Mouse (Mus musculus) myocyte (in vitro differentiated cells): ENCODE measurements around the gene Pkd1l2. TPM values are rescaled to one million over a fixed set of nuclear protein-coding genes. Genes with fewer than 3 reads are reported as not detected.

Source experiments
- H3K27me3 ChIP-seq: one replicate; pipeline ENCODE4 v1.6.1; 2011; ENCODE audit not compliant: control insufficient read depth, insufficient read depth, insufficient read length
- H3K36me3 ChIP-seq: one replicate; pipeline ENCODE4 v1.6.1; 2011; ENCODE audit not compliant: control insufficient read depth, insufficient read depth
- H3K4me2 ChIP-seq: one replicate; pipeline ENCODE4 v1.6.1; 2011; ENCODE audit warnings: low read depth, control low read depth
- H3K4me3 ChIP-seq: one replicate; pipeline ENCODE4 v1.5.1; 2011; ENCODE audit warnings: mild to moderate bottlenecking, control low read depth, moderate library complexity
- H3K79me2 ChIP-seq: one replicate; pipeline ENCODE4 v1.6.1; 2011; ENCODE audit not compliant: control insufficient read depth, insufficient read depth
- H3ac ChIP-seq: one replicate; pipeline ENCODE4 v1.6.1; 2011; ENCODE audit not compliant: control insufficient read depth, insufficient read length
- CEBPB ChIP-seq: IDR thresholded peaks from 2 replicates; pipeline ENCODE4 v1.6.1; 2011; ENCODE audit warnings: mild to moderate bottlenecking, moderate library complexity; ENCODE audit not compliant: poor library complexity, insufficient read depth, severe bottlenecking
- E2F4 ChIP-seq: IDR thresholded peaks from one replicate; pipeline ENCODE4 v1.6.1; 2011; ENCODE audit warnings: mild to moderate bottlenecking, control low read depth, moderate library complexity; ENCODE audit not compliant: insufficient read depth
- MAX ChIP-seq: IDR thresholded peaks from one replicate; pipeline ENCODE4 v1.6.1; 2011; ENCODE audit warnings: low read depth, mild to moderate bottlenecking, control low read depth
- MYOD1 ChIP-seq, 3 experiments: IDR thresholded peaks; one replicate each; pipeline ENCODE4 v1.6.1; 2011; ENCODE audit warnings: control low read depth in 2 of 3, low read depth in 2 of 3, mild to moderate bottlenecking in 2 of 3, moderate library complexity in 1 of 3; ENCODE audit not compliant: insufficient read length in 2 of 3, control insufficient read depth in 1 of 3
- MYOG ChIP-seq, 3 experiments: IDR thresholded peaks; one replicate each; pipeline ENCODE4 v1.6.1; 2011; ENCODE audit warnings: control low read depth in 2 of 3, low read depth in 2 of 3, mild to moderate bottlenecking in 2 of 3; ENCODE audit not compliant: insufficient read length in 2 of 3, control insufficient read depth in 1 of 3, insufficient read depth in 1 of 3
- POLR2A ChIP-seq: IDR thresholded peaks from one replicate; pipeline ENCODE4 v1.6.1; 2011; ENCODE audit warnings: low read depth, mild to moderate bottlenecking, control low read depth, moderate library complexity; ENCODE audit not compliant: insufficient read length
- POLR2AphosphoS2 ChIP-seq: IDR thresholded peaks from one replicate; pipeline ENCODE4 v1.6.1; 2011; ENCODE audit warnings: low read depth, control low read depth; ENCODE audit not compliant: insufficient read length
- REST ChIP-seq: IDR thresholded peaks from one replicate; pipeline ENCODE4 v1.6.1; 2011; ENCODE audit warnings: mild to moderate bottlenecking, control low read depth, moderate library complexity; ENCODE audit not compliant: insufficient read depth, insufficient read length
- SRF ChIP-seq: IDR thresholded peaks from one replicate; pipeline ENCODE4 v1.6.1; 2011; ENCODE audit warnings: low read depth; ENCODE audit not compliant: control insufficient read depth, insufficient read length
- TCF12 ChIP-seq: IDR thresholded peaks from one replicate; pipeline ENCODE4 v1.6.1; 2011; ENCODE audit warnings: mild to moderate bottlenecking, control low read depth; ENCODE audit not compliant: poor library complexity, insufficient read depth, severe bottlenecking
- TCF3 ChIP-seq: IDR thresholded peaks from one replicate; pipeline ENCODE4 v1.6.1; 2011; ENCODE audit warnings: low read depth, control low read depth; ENCODE audit not compliant: insufficient read length
- USF1 ChIP-seq: IDR thresholded peaks from one replicate; pipeline ENCODE4 v1.6.1; 2011; ENCODE audit warnings: low read depth, mild to moderate bottlenecking, control low read depth, moderate library complexity
- polyA plus RNA-seq: library from polyadenylated mRNA; unstranded; fragments of >200 nt; fragmentation: generic; extraction: Trizol; gene quantifications from one replicate; pipeline ENCODE4 v1.2.1, GENCODE M21; 2012; ENCODE audit warnings: missing spikeins

The Pkd1l2 gene
- polyA plus RNA-seq, 1 experiment: 0.01 TPM

- Histone ChIP-seq H3K36me3 (peaks cover 8% of the 10 kb centered on the region), H3K79me2 (peaks cover 20% of the 10 kb centered on the region), H3K27me3 (no peaks in the 10 kb centered on the region), H3ac (no peak overlapping the region), H3K4me3 (no peak overlapping the region), H3K4me2 (no peak overlapping the region)
- TF ChIP-seq POLR2A (no peak), MYOG (IDR thresholded peaks at IDR 0.05; ENCODE audit: control insufficient read depth in 1 of 3, insufficient read depth in 1 of 3, insufficient read length in 2 of 3, low read depth in 2 of 3) (no peak)
Measured at GRCm38 (mm10) chr8:116991241-116991640, 91.0 kb downstream of the Pkd1l2 start.

GRCm38 (mm10) chr8:116989842-116990241, 92.4 kb downstream of the Pkd1l2 start:
- no peak overlapping the region for H3K4me2 ChIP-seq
- H3K27me3 ChIP-seq: no peaks in the 10 kb centered on the region
- no peak overlapping the region for H3ac ChIP-seq
- H3K36me3 ChIP-seq: peaks cover 8% of the 10 kb centered on the region
- TF ChIP-seq E2F4 (no peak), MYOD1 (IDR thresholded peaks at IDR 0.05; ENCODE audit: control insufficient read depth in 1 of 3, insufficient read length in 2 of 3, low read depth in 2 of 3) (no peak), REST (no peak)
- H3K4me3 ChIP-seq: no peak overlapping the region
- H3K79me2 ChIP-seq: peaks cover 20% of the 10 kb centered on the region

DNA sequence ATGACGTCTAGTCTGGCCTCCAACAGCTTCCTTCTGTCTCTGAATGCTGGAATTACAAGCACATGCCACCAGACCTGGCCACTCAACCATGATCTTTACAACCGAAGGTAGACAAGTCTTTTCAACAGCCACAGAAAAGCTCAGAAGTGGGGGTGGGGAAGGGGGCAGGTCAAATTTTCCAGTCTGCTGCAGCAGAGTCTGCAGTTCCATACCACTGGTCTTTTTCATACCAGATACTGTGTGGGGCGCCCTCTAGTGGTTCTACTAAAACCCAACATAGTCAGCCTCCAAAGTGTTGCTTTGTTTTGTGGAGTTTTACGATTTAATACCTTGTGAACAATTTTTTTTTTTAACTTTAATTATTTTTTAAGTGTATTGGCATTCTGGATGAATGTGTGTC, 102.1 kb downstream of the Pkd1l2 start:
- peaks cover 4% of the 10 kb centered on the region for H3K36me3 ChIP-seq
- no peaks in the 10 kb centered on the region for H3K27me3 ChIP-seq
- no peaks in the 10 kb centered on the region for H3K79me2 ChIP-seq
- H3ac ChIP-seq: no peak overlapping the region
- H3K4me3 ChIP-seq: no peak overlapping the region
- H3K4me2 ChIP-seq: peak overlapping the region; percentile 39
- TF ChIP-seq POLR2AphosphoS2: no peak
- no peak for TF ChIP-seq POLR2A
- no peak for TF ChIP-seq MYOG (IDR thresholded peaks at IDR 0.05; ENCODE audit: control insufficient read depth in 1 of 3, insufficient read depth in 1 of 3, insufficient read length in 2 of 3, low read depth in 2 of 3)
- no peak for TF ChIP-seq TCF3
- TF ChIP-seq USF1: no peak
- no peak for TF ChIP-seq E2F4
- TF ChIP-seq MYOD1 (IDR thresholded peaks at IDR 0.05; ENCODE audit: control insufficient read depth in 1 of 3, insufficient read length in 2 of 3, low read depth in 2 of 3): no peak
- TF ChIP-seq CEBPB: no peak
- no peak for TF ChIP-seq REST
- TF ChIP-seq MAX: no peak
- TF ChIP-seq SRF: no peak
- TF ChIP-seq TCF12: no peak

DNA sequence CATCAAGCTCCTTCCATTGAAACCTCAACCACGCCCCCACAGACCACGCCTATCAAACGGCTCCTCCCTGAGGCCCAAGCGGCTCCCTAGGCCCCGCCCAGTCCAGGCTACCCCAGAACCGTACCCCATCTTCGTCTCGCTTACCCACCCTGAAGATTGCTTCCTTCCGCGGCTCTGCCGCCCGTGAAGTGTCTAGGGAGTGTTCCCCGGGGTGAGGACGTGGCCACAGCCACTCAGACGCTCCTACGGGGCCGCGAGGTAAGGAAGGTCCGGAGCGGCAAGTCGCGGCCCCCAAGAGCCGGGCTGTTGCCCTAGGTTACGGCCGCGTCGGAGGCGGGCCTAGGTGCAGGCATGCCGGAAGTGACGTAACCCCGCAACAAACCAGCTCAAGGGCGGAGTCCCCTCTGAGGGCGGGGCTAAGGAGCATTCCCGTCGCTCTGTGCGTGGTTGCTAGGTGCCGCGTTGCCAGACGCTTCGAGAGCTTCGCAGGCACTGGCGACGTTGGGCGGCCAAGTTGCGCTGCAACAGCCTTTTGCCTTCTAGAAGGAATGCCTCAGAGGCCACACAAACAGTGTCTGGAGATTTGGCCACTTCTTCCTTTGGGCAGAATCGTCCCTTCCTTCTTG, 103.5 kb downstream of the Pkd1l2 start, which contains the start of gene 1700030J22Rik:
Gene 1700030J22Rik, minus strand, starts transcription at position 329 of the 626 bp plus-strand sequence.
- peak; percentile 55 for TF ChIP-seq POLR2A
- TF ChIP-seq USF1: no peak
- Histone ChIP-seq H3ac (no peak within 1 kb of the TSS), H3K4me3 (peak within 1 kb of the TSS; percentile 51), H3K36me3 (peaks cover 4% of the 10 kb centered on the region), H3K4me2 (peak within 1 kb of the TSS; percentile 94), H3K27me3 (no peaks in the 10 kb centered on the region), H3K79me2 (no peaks in the 10 kb centered on the region)

- H3K36me3 ChIP-seq: no peaks in the 10 kb centered on the region
- H3K4me2 ChIP-seq: peak overlapping the region; percentile 94
- H3K27me3 ChIP-seq: no peaks in the 10 kb centered on the region
- H3ac ChIP-seq: no peak overlapping the region
- peak overlapping the region; percentile 51 for H3K4me3 ChIP-seq
- TF ChIP-seq REST (no peak), SRF (no peak), USF1 (no peak), TCF12 (no peak), MAX (no peak), POLR2A (no peak), MYOD1 (IDR thresholded peaks at IDR 0.05; ENCODE audit: control insufficient read depth in 1 of 3, insufficient read length in 2 of 3, low read depth in 2 of 3) (no peak), MYOG (IDR thresholded peaks at IDR 0.05; ENCODE audit: control insufficient read depth in 1 of 3, insufficient read depth in 1 of 3, insufficient read length in 2 of 3, low read depth in 2 of 3) (no peak), E2F4 (no peak), TCF3 (no peak), CEBPB (no peak), POLR2AphosphoS2 (no peak)
- H3K79me2 ChIP-seq: no peaks in the 10 kb centered on the region
Measured at GRCm38 (mm10) chr8:116978052-116978451, 104.2 kb downstream of the Pkd1l2 start.
